Mouse (Mus musculus): ENCODE results near the gene Chd6. TPM values are rescaled to one million over a fixed set of nuclear protein-coding genes. Genes with fewer than 3 reads are reported as not detected.
"Not testable (repeated sequence)": the region's sequence is repeated elsewhere in the genome, so short reads cannot be mapped to it uniquely, and the experiment has no call there.

Gene Chd6
- polyA plus RNA-seq, 1 experiment from 2014 or later, result 23.2 TPM

GRCm38 (mm10) chr2:160958737-160959136, 150.1 kb downstream of the Chd6 start:
- no peak for DNase-seq (ENCODE audit: low read depth, low spot score)
- no peaks in the 10 kb centered on the region for H3K27me3 ChIP-seq
- peak; percentile 35 for TF ChIP-seq CTCF (IDR thresholded peaks at IDR 0.05)
- CTCF ChIA-PET, result interaction anchor here (0.9 kb wide), 1 partner anchor 11 kb away, joined by 3 read pairs; no protein-coding TSS in a partner anchor
- ATAC-seq, result no peak
- in situ Hi-C loops (cut with MboI; ENCODE audit: low pct_unique_long_range_greater_than_20kb), result no loop called here
- POLR2A ChIA-PET, result interaction anchor here (0.6 kb wide), 1 partner anchor 1655 kb away, joined by 3 read pairs; no protein-coding TSS in a partner anchor

- in situ Hi-C loops (cut with MboI; ENCODE audit: low pct_unique_long_range_greater_than_20kb); POLR2A ChIA-PET; DNase-seq (ENCODE audit: low read depth, low spot score): not testable (repeated sequence)
These were observed 151.1 kb downstream of the Chd6 start for GRCm38 (mm10) chr2:160957801-160958200.

GRCm38 (mm10) chr2:160957307-160957706, 151.6 kb downstream of the Chd6 start:
- CTCF ChIA-PET, result interaction anchor here (2.2 kb wide), 1 partner anchor 15 kb away, joined by 8 read pairs; no protein-coding TSS in a partner anchor
- POLR2A ChIA-PET; in situ Hi-C loops (cut with MboI; ENCODE audit: low pct_unique_long_range_greater_than_20kb); ATAC-seq; H3K27me3 ChIP-seq; DNase-seq (ENCODE audit: low read depth, low spot score): not testable (repeated sequence)

More at GRCm38 (mm10) chr2:160957801-160958200, 151.1 kb downstream of the Chd6 start:
- ATAC-seq, H3K27me3 ChIP-seq: not testable (repeated sequence)
- CTCF ChIA-PET, result interaction anchor here (0.9 kb wide), 1 partner anchor 11 kb away, joined by 3 read pairs; no protein-coding TSS in a partner anchor

GRCm38 (mm10) chr2:160955331-160955730, 153.5 kb downstream of the Chd6 start:
- POLR2A ChIA-PET, result interaction anchor here (0.8 to 1.1 kb wide), 2 partner anchors 14 to 23 kb away, joined by 3 read pairs; no protein-coding TSS in a partner anchor
- ATAC-seq (no peak), DNase-seq (ENCODE audit: low read depth, low spot score) (no peak)
- H3K27me3 ChIP-seq, result no peaks in the 10 kb centered on the region
- CTCF ChIA-PET, result interaction anchor here (1.3 to 2.5 kb wide), 8 partner anchors 9 to 26 kb away, joined by 3 to 9 read pairs (median 4); no protein-coding TSS in a partner anchor
- no peak for TF ChIP-seq CTCF (IDR thresholded peaks at IDR 0.05)
- in situ Hi-C loops (cut with MboI; ENCODE audit: low pct_unique_long_range_greater_than_20kb), result no loop called here

- ATAC-seq (no peak), DNase-seq (ENCODE audit: low read depth, low spot score) (no peak)
- in situ Hi-C loops (cut with MboI; ENCODE audit: low pct_unique_long_range_greater_than_20kb), result no loop called here
- no peak for TF ChIP-seq CTCF (IDR thresholded peaks at IDR 0.05)
- ChIA-PET POLR2A (interaction anchor here (0.8 kb wide), 1 partner anchor 24 kb away, joined by 3 read pairs; no protein-coding TSS in a partner anchor), CTCF (interaction anchor here (0.7 to 2.5 kb wide), 6 partner anchors 9 to 630 kb away, joined by 3 to 9 read pairs (median 4); no protein-coding TSS in a partner anchor)
- H3K27me3 ChIP-seq, result no peaks in the 10 kb centered on the region
These were observed 154.3 kb downstream of the Chd6 start for GRCm38 (mm10) chr2:160954541-160954940.

GRCm38 (mm10) chr2:160953131-160953873, 155.6 kb downstream of the Chd6 start:
- ATAC-seq (no peak), DNase-seq (ENCODE audit: low read depth, low spot score) (no peak)
- CTCF ChIA-PET, result interaction anchor here (1.2 to 2.5 kb wide), 2 partner anchors 8 to 10 kb away, joined by 3 to 9 read pairs; no protein-coding TSS in a partner anchor
- in situ Hi-C loops (cut with MboI; ENCODE audit: low pct_unique_long_range_greater_than_20kb), result no loop called here
- H3K27me3 ChIP-seq, result no peaks in the 10 kb centered on the region
- POLR2A ChIA-PET, result no interaction called here
- TF ChIP-seq CTCF (IDR thresholded peaks at IDR 0.05), result no peak

GRCm38 (mm10) chr2:160951595-160951994, 157.3 kb downstream of the Chd6 start:
- no peaks in the 10 kb centered on the region for H3K27me3 ChIP-seq
- in situ Hi-C loops (cut with MboI; ENCODE audit: low pct_unique_long_range_greater_than_20kb), result no loop called here
- ChIA-PET CTCF (interaction anchor here (0.9 to 2.1 kb wide), 3 partner anchors 9 to 16 kb away, joined by 5 to 8 read pairs (median 7); no protein-coding TSS in a partner anchor), POLR2A (no interaction called here)
- no peak for TF ChIP-seq CTCF (IDR thresholded peaks at IDR 0.05)
- DNase-seq (ENCODE audit: low read depth, low spot score) (no peak), ATAC-seq (peak; percentile 59)

- ATAC-seq, result no peak
- CTCF ChIA-PET, result interaction anchor here (1.4 to 2.3 kb wide), 2 partner anchors 10 to 14 kb away, joined by 7 to 8 read pairs; no protein-coding TSS in a partner anchor
These were observed 166.4 kb downstream of the Chd6 start for GRCm38 (mm10) chr2:160942443-160942842.

GRCm38 (mm10) chr2:160940930-160941709, 167.8 kb downstream of the Chd6 start:
- no peak for TF ChIP-seq CTCF (IDR thresholded peaks at IDR 0.05)
- DNase-seq (ENCODE audit: low read depth, low spot score), result no peak
- POLR2A ChIA-PET, result interaction anchor here (0.7 kb wide), 1 partner anchor 14 kb away, joined by 3 read pairs; no protein-coding TSS in a partner anchor
- CTCF ChIA-PET, result interaction anchor here (1.1 to 2.3 kb wide), 4 partner anchors 15 to 242 kb away, joined by 3 to 8 read pairs (median 3); no protein-coding TSS in a partner anchor
- in situ Hi-C loops (cut with MboI; ENCODE audit: low pct_unique_long_range_greater_than_20kb), result no loop called here
- no peaks in the 10 kb centered on the region for H3K27me3 ChIP-seq
- no peak for ATAC-seq

More at GRCm38 (mm10) chr2:160942443-160942842, 166.4 kb downstream of the Chd6 start:
- no peaks in the 10 kb centered on the region for H3K27me3 ChIP-seq
- no peak for TF ChIP-seq CTCF (IDR thresholded peaks at IDR 0.05)
- in situ Hi-C loops (cut with MboI; ENCODE audit: low pct_unique_long_range_greater_than_20kb), result no loop called here
- DNase-seq (ENCODE audit: low read depth, low spot score), result no peak
- POLR2A ChIA-PET, result no interaction called here

GRCm38 (mm10) chr2:160934451-160934850, 174.4 kb downstream of the Chd6 start:
- POLR2A ChIA-PET, result no interaction called here
- CTCF ChIA-PET, result interaction anchor here (0.7 kb wide), 1 partner anchor 22 kb away, joined by 3 read pairs; no protein-coding TSS in a partner anchor
- TF ChIP-seq CTCF (IDR thresholded peaks at IDR 0.05), result no peak
- DNase-seq (ENCODE audit: low read depth, low spot score) (no peak), ATAC-seq (no peak)
- peaks cover 9% of the 10 kb centered on the region for H3K27me3 ChIP-seq
- in situ Hi-C loops (cut with MboI; ENCODE audit: low pct_unique_long_range_greater_than_20kb), result no loop called here

All from Patski (cell line).